Mouse (Mus musculus) retina, adult 2 months (tissue): ENCODE measurements around the gene Sh3rf1.

Source experiments
- DNase-seq: peaks from one replicate; pipeline ENCODE4 v3.0.0-alpha.2; 2012; ENCODE audit warnings: low read depth, low spot score

The Sh3rf1 gene

GRCm38 (mm10) chr8:61321780-61322179 lies 98.1 kb downstream of the Sh3rf1 start:
- no peak for DNase-seq

- no peak for DNase-seq
These were observed 98.8 kb downstream of the Sh3rf1 start for GRCm38 (mm10) chr8:61322462-61322861.

- DNase-seq, result no peak
These were observed 100.8 kb downstream of the Sh3rf1 start for GRCm38 (mm10) chr8:61324363-61324914.

GRCm38 (mm10) chr8:61325014-61325715 lies 101.5 kb downstream of the Sh3rf1 start:
- DNase-seq, result no peak

- no peak for DNase-seq
These were observed 102.6 kb downstream of the Sh3rf1 start for GRCm38 (mm10) chr8:61326281-61326680.

GRCm38 (mm10) chr8:61327333-61327732 lies 103.7 kb downstream of the Sh3rf1 start:
- no peak for DNase-seq

GRCm38 (mm10) chr8:61339629-61340028 lies 116.0 kb downstream of the Sh3rf1 start:
- no peak for DNase-seq

- DNase-seq, result no peak
These were observed 116.8 kb downstream of the Sh3rf1 start for GRCm38 (mm10) chr8:61340283-61340984.

- no peak for DNase-seq
These were observed 118.1 kb downstream of the Sh3rf1 start for GRCm38 (mm10) chr8:61341587-61342441.

- no peak for DNase-seq
These were observed 118.9 kb downstream of the Sh3rf1 start for GRCm38 (mm10) chr8:61342473-61343026.

- no peak for DNase-seq
These were observed 120.8 kb downstream of the Sh3rf1 start for GRCm38 (mm10) chr8:61344435-61344834.

GRCm38 (mm10) chr8:61346941-61347340 lies 123.3 kb downstream of the Sh3rf1 start:
- DNase-seq, result no peak

GRCm38 (mm10) chr8:61347526-61347925 lies 123.9 kb downstream of the Sh3rf1 start:
- DNase-seq, result no peak

- no peak for DNase-seq
These were observed 124.4 kb downstream of the Sh3rf1 start for GRCm38 (mm10) chr8:61348029-61348428.

GRCm38 (mm10) chr8:61348518-61348917 lies 124.8 kb downstream of the Sh3rf1 start:
- DNase-seq, result no peak

- no peak for DNase-seq
These were observed 126.8 kb downstream of the Sh3rf1 start for GRCm38 (mm10) chr8:61350443-61350842.

- DNase-seq, result no peak
These were observed 128.0 kb downstream of the Sh3rf1 start for GRCm38 (mm10) chr8:61351638-61352037.

- no peak for DNase-seq
These were observed 131.8 kb downstream of the Sh3rf1 start for GRCm38 (mm10) chr8:61355503-61355902.

GRCm38 (mm10) chr8:61359004-61359403 lies 135.3 kb downstream of the Sh3rf1 start:
- DNase-seq, result no peak

GRCm38 (mm10) chr8:61359851-61360272 lies 136.2 kb downstream of the Sh3rf1 start:
- no peak for DNase-seq

- DNase-seq, result no peak
These were observed 136.7 kb downstream of the Sh3rf1 start for GRCm38 (mm10) chr8:61360362-61360761.

GRCm38 (mm10) chr8:61361476-61361875 lies 137.8 kb downstream of the Sh3rf1 start:
- no peak for DNase-seq
